Mouse (Mus musculus) embryonic facial prominence, embryonic 11.5 days (tissue): Measurements from ENCODE around the gene Letm1. TPM values are rescaled to one million over a fixed set of nuclear protein-coding genes. Genes with fewer than 3 reads are reported as not detected.

Experiments
- ATAC-seq: fragments of 200-750 bp; cut with Nextera tagmentation; replicated peaks from 2 replicates; pipeline ENCODE4 v1.8.0; 2017; ENCODE audit warnings: low read depth; ENCODE audit not compliant: insufficient number of reproducible peaks, low FRiP score, low TSS enrichment
- DNase-seq: peaks from one replicate; pipeline ENCODE4 v3.0.0-alpha.2; 2015; ENCODE audit warnings: low spot score
- H3K27ac ChIP-seq: fragments of 300-500 bp; sonication (generic); replicated peaks from 2 replicates; pipeline ENCODE4 v1.5.1; 2014; ENCODE audit warnings: mild to moderate bottlenecking, low read depth, low read length, control low read depth
- H3K27me3 ChIP-seq: fragments of 300-500 bp; sonication (generic); 2 replicates; pipeline ENCODE4 v1.6.1; 2014; ENCODE audit warnings: mild to moderate bottlenecking, low read length, moderate library complexity, mixed read lengths; ENCODE audit not compliant: control insufficient read depth, insufficient read depth
- H3K36me3 ChIP-seq: fragments of 300-500 bp; sonication (generic); replicated peaks from 2 replicates; pipeline ENCODE4 v1.6.1; 2014; ENCODE audit warnings: low read depth, mild to moderate bottlenecking, low read length, moderate library complexity, mixed read lengths; ENCODE audit not compliant: control insufficient read depth, insufficient read depth
- H3K4me1 ChIP-seq: fragments of 300-500 bp; sonication (generic); 2 replicates; pipeline ENCODE4 v1.6.1; 2014; ENCODE audit warnings: low read length, mixed read lengths; ENCODE audit not compliant: control insufficient read depth, insufficient read depth
- H3K4me2 ChIP-seq: fragments of 300-500 bp; sonication (generic); 2 replicates; pipeline ENCODE4 v1.6.1; 2014; ENCODE audit warnings: low read depth, mild to moderate bottlenecking, control low read depth, low read length, moderate library complexity
- H3K4me3 ChIP-seq: fragments of 300-500 bp; sonication (generic); 2 replicates; pipeline ENCODE4 v1.5.1; 2014; ENCODE audit warnings: low read depth, low read length, control low read depth
- H3K9ac ChIP-seq: fragments of 300-500 bp; sonication (generic); replicated peaks from 2 replicates; pipeline ENCODE4 v1.6.1; 2014; ENCODE audit warnings: mild to moderate bottlenecking, control low read depth, low read length
- H3K9me3 ChIP-seq: fragments of 300-500 bp; sonication (generic); replicated peaks from 2 replicates; pipeline ENCODE4 v1.6.1; 2016; ENCODE audit warnings: mild to moderate bottlenecking, low read length, inconsistent platforms, mixed read lengths; ENCODE audit not compliant: control insufficient read depth
- WGBS: fragments of 180-500 bp; shearing (Covaris S2); extraction: QIAGEN DNeasy Blood & Tissue Kit; methylation state at CpG from one replicate; pipeline ENCODE4 v1.1.7; 2014; 5-methylcytosine and 5-hydroxymethylcytosine counted together
- polyA plus RNA-seq: library from polyadenylated mRNA; unstranded; fragments of >200 nt; fragmentation: Nextera tagmentation; extraction: Ambion mirVana; gene quantifications from 2 replicates; pipeline ENCODE4 v1.2.1, GENCODE M21; 2014

Letm1 gene
- polyA plus RNA-seq, 1 experiment from 2014 or later: 48.9 TPM

DNA sequence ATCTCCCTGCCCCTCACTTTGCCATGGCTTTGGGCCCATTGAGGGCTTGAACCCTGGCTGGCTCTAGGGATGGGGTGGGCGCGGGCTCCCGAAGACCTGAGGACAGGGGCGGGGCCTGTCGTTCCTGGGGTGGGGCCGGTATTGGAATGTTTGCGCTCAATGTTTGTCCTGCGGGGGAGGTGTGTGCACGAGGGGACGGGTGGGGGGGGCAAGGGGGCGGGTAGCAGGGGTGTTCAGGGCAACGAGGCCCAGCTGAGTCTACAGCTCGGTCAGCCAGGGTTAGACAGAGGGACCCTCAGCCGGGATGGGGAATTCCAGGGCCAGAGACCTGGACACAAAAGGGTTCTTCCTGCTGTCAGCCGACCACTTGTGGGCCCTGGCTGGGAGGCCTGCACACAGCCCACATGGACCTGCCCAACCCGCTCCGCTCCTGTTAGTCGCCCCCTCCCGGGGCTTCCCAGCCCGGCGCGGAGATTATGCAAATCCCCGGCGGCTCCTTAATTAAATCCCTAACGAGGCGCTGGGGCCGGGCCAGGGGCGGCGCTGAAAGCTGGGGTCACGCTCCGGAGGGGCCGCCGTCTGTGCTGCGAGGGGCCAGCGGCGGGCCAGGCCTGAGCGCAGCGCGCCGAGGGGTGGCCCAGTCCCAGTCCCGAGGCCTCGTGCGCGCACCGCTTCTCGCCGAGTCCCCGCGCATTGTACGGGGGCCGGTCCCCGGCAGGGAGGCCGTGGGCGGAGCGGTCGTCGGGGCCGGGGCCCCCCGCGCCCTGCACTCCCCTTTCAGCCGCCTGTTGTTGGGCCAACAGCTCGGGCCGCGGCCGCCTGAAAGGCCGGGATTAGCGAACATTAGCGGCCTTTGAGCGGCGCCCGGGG is 87.5 kb downstream of the Letm1 start:
- Histone ChIP-seq H3K4me2 (peak overlapping the region; percentile 87), H3K27ac (peak overlapping the region; percentile 54), H3K4me3 (peak overlapping the region; percentile 38), H3K9me3 (no peaks in the 10 kb centered on the region), H3K36me3 (no peaks in the 10 kb centered on the region), H3K4me1 (peaks cover 14% of the 10 kb centered on the region; the same call in 1 of the 2 replicates), H3K9ac (peak overlapping the region; percentile 68), H3K27me3 (no peaks in the 10 kb centered on the region; the same call in 1 of the 2 replicates)
- WGBS: 2% methylated on average over 68 of the region's 71 CpGs
- ATAC-seq (peak; percentile 74), DNase-seq (peak; percentile 66)

DNA sequence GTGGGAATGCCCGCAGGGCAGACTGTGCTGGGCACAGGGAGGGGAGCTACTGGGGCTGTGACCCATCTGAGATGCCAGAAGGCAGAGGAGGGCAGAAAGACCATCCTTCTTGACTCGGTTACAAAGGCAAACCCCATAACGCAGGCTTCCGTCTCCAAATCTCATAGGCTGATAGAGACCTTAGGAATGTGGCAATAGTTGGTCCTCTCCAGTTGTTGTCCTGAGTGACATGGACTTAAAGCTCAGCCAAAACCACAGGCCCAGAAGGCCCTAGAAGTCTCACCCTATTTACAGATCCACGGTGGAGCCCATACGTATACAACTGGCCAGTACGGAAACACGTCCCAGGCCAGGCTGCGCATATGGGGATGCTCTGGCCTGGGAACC is 88.2 kb downstream of the Letm1 start:
- Histone ChIP-seq H3K4me3 (no peak overlapping the region), H3K27me3 (no peaks in the 10 kb centered on the region; the same call in 1 of the 2 replicates), H3K9ac (no peak overlapping the region), H3K4me2 (no peak overlapping the region), H3K4me1 (peaks cover 11% of the 10 kb centered on the region; the same call in 1 of the 2 replicates), H3K27ac (no peak overlapping the region), H3K9me3 (no peaks in the 10 kb centered on the region), H3K36me3 (no peaks in the 10 kb centered on the region)
- 0 out of 2 replicates have a peak, but pooled peaks have one; percentile 1 for ATAC-seq
- no peak for DNase-seq
- WGBS: 45% methylated on average over 9 of the region's 9 CpGs

- Histone ChIP-seq H3K4me1 (peaks cover 11% of the 10 kb centered on the region; the same call in 1 of the 2 replicates), H3K4me3 (no peak overlapping the region), H3K9ac (peak overlapping the region; percentile 46), H3K9me3 (no peaks in the 10 kb centered on the region), H3K4me2 (peak overlapping the region; percentile 32), H3K27ac (0 out of 2 replicates have a peak overlapping the region, but pooled peaks have one; percentile 39), H3K27me3 (no peaks in the 10 kb centered on the region; the same call in 1 of the 2 replicates), H3K36me3 (no peaks in the 10 kb centered on the region)
- no peak for ATAC-seq
- 1% methylated on average over 24 of the region's 24 CpGs for WGBS
- peak; percentile 74 for DNase-seq
Measured at GRCm38 (mm10) chr5:33692393-33692792, 90.2 kb downstream of the Letm1 start.

DNA sequence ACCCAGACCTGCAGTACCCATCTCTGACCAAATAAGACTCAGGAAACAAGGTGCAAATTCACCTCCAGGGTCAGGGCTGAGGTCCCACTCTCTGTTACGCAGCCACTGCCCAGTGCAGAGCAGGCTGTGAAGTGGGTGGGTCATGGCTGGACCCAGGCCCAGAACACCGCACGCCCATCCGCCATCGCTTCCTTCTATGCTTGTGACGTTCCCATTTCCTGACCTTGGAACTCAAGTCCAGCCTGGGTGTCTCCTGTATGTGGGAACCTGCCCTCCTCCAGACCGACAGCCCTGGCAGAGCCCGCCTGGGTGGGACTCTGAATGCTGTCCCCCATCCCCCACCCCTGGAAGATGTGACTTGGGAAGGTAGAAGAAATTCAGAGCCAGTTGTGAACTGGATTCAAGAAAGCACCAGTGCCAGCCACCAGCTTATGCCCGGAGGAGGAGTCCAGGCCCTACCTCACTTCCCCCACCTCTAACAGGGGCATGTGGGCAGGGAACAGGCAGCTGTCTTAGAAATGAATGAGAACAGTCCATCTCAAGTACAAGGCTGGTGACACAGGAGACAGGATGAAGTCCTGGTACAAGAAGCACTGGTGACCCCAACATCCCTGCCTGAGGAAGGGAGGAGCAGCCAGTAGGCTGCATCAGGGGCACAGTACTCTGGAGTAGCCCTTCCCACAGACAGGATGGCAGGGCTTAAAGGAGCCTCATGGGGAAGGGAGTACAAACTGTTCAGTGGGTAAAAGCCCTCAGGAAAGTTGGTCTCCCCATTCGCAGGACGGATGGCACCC is 92.6 kb downstream of the Letm1 start:
- ATAC-seq (0 out of 2 replicates have a peak, but pooled peaks have one; percentile 2), DNase-seq (no peak)
- Histone ChIP-seq H3K27ac (no peak overlapping the region), H3K36me3 (no peaks in the 10 kb centered on the region), H3K4me1 (peaks cover 7% of the 10 kb centered on the region; the same call in 1 of the 2 replicates), H3K9me3 (no peaks in the 10 kb centered on the region), H3K27me3 (no peaks in the 10 kb centered on the region), H3K4me3 (no peak overlapping the region), H3K4me2 (no peak overlapping the region; the same call in 1 of the 2 replicates), H3K9ac (no peak overlapping the region)
- 87% methylated on average over 11 of the region's 11 CpGs for WGBS

Other genes starting within 250 kb of the Letm1 start
- gene Fam53a, start 153.2 kb downstream of the Letm1 start, polyA plus RNA-seq: 63.3 and 64.9 TPM in 2 replicates
- gene Gm9903, start 152.9 kb downstream of the Letm1 start, polyA plus RNA-seq: 0.74 and 0.97 TPM in 2 replicates
- gene Slbp, start 130.2 kb downstream of the Letm1 start, polyA plus RNA-seq: 323 and 360 TPM in 2 replicates
- 318 and 328 TPM in 2 replicates for gene Tacc3, start 124.7 kb downstream of the Letm1 start, polyA plus RNA-seq
- gene Tmem129, start 124.4 kb downstream of the Letm1 start, polyA plus RNA-seq: 38.6 and 39.9 TPM in 2 replicates
- 7.6 and 9.5 TPM in 2 replicates for gene Fgfr3, start 61.1 kb downstream of the Letm1 start, polyA plus RNA-seq
- 73.6 and 78.1 TPM in 2 replicates for gene Nsd2, start 37.9 kb upstream of the Letm1 start, polyA plus RNA-seq
- gene Nelfa, start 153.6 kb upstream of the Letm1 start, polyA plus RNA-seq: 57.7 and 63.7 TPM in 2 replicates
- 164 and 166 TPM in 2 replicates for gene Gm1673, start 200.6 kb upstream of the Letm1 start, polyA plus RNA-seq
- gene Nat8l, start 213.2 kb upstream of the Letm1 start, polyA plus RNA-seq: 0.26 and 0.36 TPM in 2 replicates